Mouse (Mus musculus): ENCODE data around the gene Plcl1. TPM values are rescaled to one million over a fixed set of nuclear protein-coding genes. Genes with fewer than 3 reads are reported as not detected.

The Plcl1 gene
- total and polyA plus RNA-seq, 3 experiments = 0.08 to 0.41 (median 0.13) TPM

DNA sequence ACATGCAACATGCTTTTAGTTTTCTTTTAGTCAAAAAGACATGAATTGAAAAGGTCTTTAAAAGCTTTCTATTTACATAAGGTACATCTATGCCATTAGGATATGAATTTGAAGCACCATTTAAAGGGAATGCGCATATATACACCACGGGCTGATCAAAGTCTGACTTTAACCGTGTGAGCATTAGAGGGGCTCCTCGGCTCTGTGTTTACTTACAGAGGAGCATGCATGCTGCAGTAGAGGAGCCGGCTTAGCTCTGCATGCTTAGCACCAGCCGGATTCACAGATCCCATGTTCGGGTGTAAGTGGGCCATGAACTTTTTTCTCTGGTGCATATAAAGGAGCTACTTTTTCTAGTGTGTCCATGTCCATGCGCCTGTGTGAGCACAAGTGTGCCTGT lies 31.4 kb downstream of the Plcl1 start:
- TF ChIP-seq ELF1 (IDR thresholded peaks at IDR 0.05; ENCODE audit: low read depth, low read length) (no peak), RCOR1 (conservative IDR thresholded peaks at IDR 0.05; ENCODE audit: low read depth, low read length) (no peak), GABPA (IDR thresholded peaks at IDR 0.05; ENCODE audit: insufficient replicate concordance, low read depth, low read length) (no peak), SMC3 (IDR thresholded peaks at IDR 0.05; ENCODE audit: low read depth, low read length) (no peak), JUND (conservative IDR thresholded peaks at IDR 0.05; ENCODE audit: low read depth, low read length) (no peak), SIN3A (IDR thresholded peaks at IDR 0.05; ENCODE audit: low read length) (no peak), NELFE (IDR thresholded peaks at IDR 0.05; ENCODE audit: low read depth, low read length) (no peak), CHD2 (IDR thresholded peaks at IDR 0.05; ENCODE audit: low read length) (no peak), MAZ (IDR thresholded peaks at IDR 0.05; ENCODE audit: low read depth, low read length) (no peak), POLR2AphosphoS2 (IDR thresholded peaks at IDR 0.05; ENCODE audit: low read depth, low read length) (no peak), HCFC1 (IDR thresholded peaks at IDR 0.05; ENCODE audit: low read depth, low read length) (no peak), ZKSCAN1 (IDR thresholded peaks at IDR 0.05; ENCODE audit: borderline replicate concordance, low read depth, low read length) (no peak), E2F4 (IDR thresholded peaks at IDR 0.05; ENCODE audit: insufficient replicate concordance, low read depth, low read length) (no peak), ZNF384 (IDR thresholded peaks at IDR 0.05; ENCODE audit: low read depth, low read length) (no peak), TCF12 (IDR thresholded peaks at IDR 0.05; ENCODE audit: low read depth, low read length) (no peak), PAX5 (IDR thresholded peaks at IDR 0.05; ENCODE audit: low read length) (no peak), ZMIZ1 (IDR thresholded peaks at IDR 0.05; ENCODE audit: low read depth, low read length) (no peak), EP300 (IDR thresholded peaks at IDR 0.05; ENCODE audit: low read length) (no peak)
- H3K4me3 ChIP-seq (replicated peaks in 1 of 3; ENCODE audit: low read depth in 2 of 3, low read length in 2 of 3, poor library complexity in 1 of 3) = no peak overlapping the region

DNA sequence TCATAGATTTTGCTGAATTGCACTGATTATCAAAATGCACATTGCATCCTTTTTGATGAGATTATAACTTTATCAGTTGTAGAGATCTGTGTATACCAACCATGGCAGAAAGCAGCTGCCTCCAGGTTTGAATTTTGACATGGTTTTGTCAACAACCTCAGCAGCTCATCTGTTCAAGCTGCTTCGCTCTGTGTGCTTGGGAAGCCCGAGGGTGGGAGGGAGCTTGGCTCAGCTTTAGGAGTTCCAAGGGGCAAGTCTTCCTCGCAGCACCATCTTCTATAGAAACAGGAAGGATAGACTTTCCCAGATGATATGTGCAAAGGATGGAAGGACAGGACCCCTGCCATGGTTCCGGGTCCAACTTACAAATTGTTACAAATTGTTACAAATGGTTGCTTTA lies 32.9 kb downstream of the Plcl1 start:
- H3K36me3 ChIP-seq (replicated peaks in 1 of 2; ENCODE audit: control insufficient read depth in 1 of 2, insufficient read depth in 1 of 2, low read length in 1 of 2) = no peaks in the 10 kb centered on the region
- H3K27ac ChIP-seq (ENCODE audit: insufficient read depth, low read depth) = no peak overlapping the region
- no peak overlapping the region for H3K4me3 ChIP-seq (replicated peaks in 1 of 3; ENCODE audit: low read depth in 2 of 3, low read length in 2 of 3, poor library complexity in 1 of 3)

More for the DNA sequence above, 31.4 kb downstream of the Plcl1 start:
- H3K4me2 ChIP-seq (ENCODE audit: insufficient read depth, low read depth, poor library complexity, severe bottlenecking) = no peak overlapping the region
- no peak for DNase-seq (ENCODE audit: extremely low read depth)
- dilution Hi-C loops (cut with MboI; ENCODE audit: extremely low pct_ligation_motif_present, extremely low pct_unique_long_range_greater_than_20kb, low sequenced_read_pairs) (no loop called here), in situ Hi-C loops (cut with MboI; ENCODE audit: low pct_ligation_motif_present, low pct_unique_long_range_greater_than_20kb, low sequenced_read_pairs) (no loop called here)
- no peaks in the 10 kb centered on the region for H3K36me3 ChIP-seq (replicated peaks in 1 of 2; ENCODE audit: control insufficient read depth in 1 of 2, insufficient read depth in 1 of 2, low read length in 1 of 2)
- H3K79me2 ChIP-seq (replicated peaks; ENCODE audit: control insufficient read depth, extremely low read depth, insufficient read depth, poor library complexity, severe bottlenecking) = no peaks in the 10 kb centered on the region
- no peaks in the 10 kb centered on the region for H3K4me1 ChIP-seq (ENCODE audit: control insufficient read depth in 1 of 2, insufficient read depth in 2 of 2)
- no peaks in the 10 kb centered on the region for H3K9me3 ChIP-seq (replicated peaks; ENCODE audit: low read length)
- no peak overlapping the region for H3K27ac ChIP-seq (ENCODE audit: insufficient read depth, low read depth)
- no peaks in the 10 kb centered on the region for H3K27me3 ChIP-seq (replicated peaks)
- no peak overlapping the region for H3K9ac ChIP-seq (ENCODE audit: insufficient read depth, low read depth)

More for the DNA sequence above, 32.9 kb downstream of the Plcl1 start:
- in situ Hi-C loops (cut with MboI; ENCODE audit: low pct_ligation_motif_present, low pct_unique_long_range_greater_than_20kb, low sequenced_read_pairs) (no loop called here), dilution Hi-C loops (cut with MboI; ENCODE audit: extremely low pct_ligation_motif_present, extremely low pct_unique_long_range_greater_than_20kb, low sequenced_read_pairs) (no loop called here)
- Histone ChIP-seq H3K4me2 (ENCODE audit: insufficient read depth, low read depth, poor library complexity, severe bottlenecking) (no peak overlapping the region), H3K27me3 (replicated peaks) (no peaks in the 10 kb centered on the region), H3K79me2 (replicated peaks; ENCODE audit: control insufficient read depth, extremely low read depth, insufficient read depth, poor library complexity, severe bottlenecking) (no peaks in the 10 kb centered on the region), H3K9ac (ENCODE audit: insufficient read depth, low read depth) (no peak overlapping the region), H3K4me1 (ENCODE audit: control insufficient read depth in 1 of 2, insufficient read depth in 2 of 2) (no peaks in the 10 kb centered on the region), H3K9me3 (replicated peaks; ENCODE audit: low read length) (no peaks in the 10 kb centered on the region)
- no peak for TF ChIP-seq HCFC1 (IDR thresholded peaks at IDR 0.05; ENCODE audit: low read depth, low read length)
- no peak for TF ChIP-seq E2F4 (IDR thresholded peaks at IDR 0.05; ENCODE audit: insufficient replicate concordance, low read depth, low read length)
- no peak for TF ChIP-seq CHD2 (IDR thresholded peaks at IDR 0.05; ENCODE audit: low read length)
- no peak for TF ChIP-seq USF2 (conservative IDR thresholded peaks at IDR 0.05; ENCODE audit: low read depth, low read length)
- no peak for TF ChIP-seq ZKSCAN1 (IDR thresholded peaks at IDR 0.05; ENCODE audit: borderline replicate concordance, low read depth, low read length)
- DNase-seq (ENCODE audit: extremely low read depth) = no peak

Data from CH12.LX (cell line).